Mouse (Mus musculus) testis, adult 2 months (tissue): ENCODE results near the gene Gm10300.

Source experiments
- CTCF ChIP-seq: fragments of 200-500 bp; IDR thresholded peaks from 2 replicates; pipeline ENCODE4 v1.5.1; 2012; ENCODE audit warnings: low read depth, mild to moderate bottlenecking, inconsistent platforms, low read length, moderate library complexity; ENCODE audit not compliant: control insufficient read depth, insufficient read depth, insufficient replicate concordance
- POLR2A ChIP-seq: fragments of 200-500 bp; IDR thresholded peaks from 2 replicates; pipeline ENCODE4 v1.6.1; 2012; ENCODE audit warnings: low read depth, mild to moderate bottlenecking, inconsistent platforms, low read length, moderate library complexity; ENCODE audit not compliant: control insufficient read depth

DNA sequence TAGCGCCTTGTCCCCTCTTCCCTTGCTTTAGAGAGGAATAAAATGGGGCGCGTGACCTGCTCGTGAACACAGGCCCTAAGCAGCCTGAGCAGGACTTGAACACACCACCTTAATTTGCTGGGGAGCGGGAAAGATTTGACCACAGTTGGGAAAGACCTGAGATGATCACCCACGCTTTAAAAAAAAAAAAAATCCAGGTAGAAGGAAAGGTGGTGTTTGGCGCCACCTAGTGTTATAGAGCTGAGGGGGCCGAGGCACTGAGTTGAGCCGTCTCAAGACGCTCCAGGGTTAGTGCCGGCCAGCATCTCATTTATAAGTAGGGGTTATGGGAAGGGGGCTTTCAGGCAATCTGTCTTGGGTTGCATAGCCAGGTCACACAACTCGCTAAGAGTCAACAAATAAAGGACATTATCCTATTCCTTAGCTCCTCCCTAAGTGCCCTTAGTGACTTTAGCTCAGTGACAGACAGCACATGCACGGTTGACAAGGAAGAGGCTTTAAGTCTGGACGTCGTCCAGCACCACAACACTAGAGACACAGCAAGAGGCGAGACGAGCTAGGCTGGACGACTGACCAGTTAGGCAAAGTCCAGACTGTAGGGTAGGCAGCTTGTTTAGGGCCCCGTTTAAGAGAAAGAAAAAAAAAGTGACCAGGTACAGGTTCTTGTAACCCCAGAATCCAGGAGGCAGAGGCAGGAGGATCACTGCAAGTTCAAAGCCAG lies 5.2 kb downstream of the Gm10300 start:
- TF ChIP-seq CTCF, result peak; percentile 68; the same call in 1 of the 2 replicates
- no peak for TF ChIP-seq POLR2A
